Mouse (Mus musculus): Measurements from ENCODE around the gene Ankrd13d. TPM values are rescaled to one million over a fixed set of nuclear protein-coding genes. Genes with fewer than 3 reads are reported as not detected.
"Not testable (repeated sequence)": the region's sequence is repeated elsewhere in the genome, so short reads cannot be mapped to it uniquely, and the experiment has no call there.

Gene Ankrd13d
- total and polyA plus RNA-seq, 3 experiments = 3.8 to 55.1 (median 13.2) TPM

DNA sequence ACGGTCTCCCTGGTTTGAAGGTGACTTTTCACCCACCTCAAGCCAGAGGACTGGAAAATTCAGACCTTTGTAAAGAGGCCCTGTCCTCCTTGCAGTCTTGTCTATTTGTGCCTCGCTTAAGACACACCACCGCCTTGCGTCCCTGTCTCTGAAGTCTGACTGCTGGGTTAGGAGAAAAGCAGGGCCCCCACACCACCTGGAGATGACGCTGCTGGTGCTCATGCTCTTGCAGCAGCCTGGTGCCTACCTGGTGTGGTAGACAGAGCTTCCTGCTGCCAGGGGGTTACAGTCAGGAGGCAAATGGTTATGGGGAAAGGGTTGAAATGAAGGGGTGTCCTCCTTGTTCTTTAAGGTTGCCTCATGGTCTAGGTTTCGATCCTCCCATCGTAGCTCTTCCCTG, 28.7 kb downstream of the Ankrd13d start:
- Histone ChIP-seq H3K27me3 (replicated peaks) (peaks cover 2% of the 10 kb centered on the region), H3K4me3 (replicated peaks in 1 of 3; ENCODE audit: low read depth in 2 of 3, low read length in 2 of 3, poor library complexity in 1 of 3) (no peak overlapping the region), H3K9me3 (replicated peaks; ENCODE audit: low read length) (peaks cover 2% of the 10 kb centered on the region), H3K27ac (ENCODE audit: insufficient read depth, low read depth) (no peak overlapping the region), H3K4me2 (ENCODE audit: insufficient read depth, low read depth, poor library complexity, severe bottlenecking) (no peak overlapping the region), H3K79me2 (replicated peaks; ENCODE audit: control insufficient read depth, extremely low read depth, insufficient read depth, poor library complexity, severe bottlenecking) (no peaks in the 10 kb centered on the region), H3K4me1 (ENCODE audit: control insufficient read depth in 1 of 2, insufficient read depth in 2 of 2) (peaks cover 0 to 8% of the 10 kb centered on the region in 2 experiments; a peak in 3 of 4 replicates), H3K36me3 (replicated peaks in 1 of 2; ENCODE audit: control insufficient read depth in 1 of 2, insufficient read depth in 1 of 2, low read length in 1 of 2) (no peaks in the 10 kb centered on the region), H3K9ac (ENCODE audit: insufficient read depth, low read depth) (no peak overlapping the region)
- in situ Hi-C loops (cut with MboI; ENCODE audit: low pct_ligation_motif_present, low pct_unique_long_range_greater_than_20kb, low sequenced_read_pairs) (loop anchor here (10.0 kb wide), 1 partner anchor 171 kb away; no protein-coding TSS in a partner anchor), dilution Hi-C loops (cut with MboI; ENCODE audit: extremely low pct_ligation_motif_present, extremely low pct_unique_long_range_greater_than_20kb, low sequenced_read_pairs) (no loop called here)
- TF ChIP-seq E2F4 (IDR thresholded peaks at IDR 0.05; ENCODE audit: insufficient replicate concordance, low read depth, low read length) = no peak
- no peak for TF ChIP-seq PAX5 (IDR thresholded peaks at IDR 0.05; ENCODE audit: low read length)
- TF ChIP-seq ZNF384 (IDR thresholded peaks at IDR 0.05; ENCODE audit: low read depth, low read length) = no peak
- TF ChIP-seq TCF12 (IDR thresholded peaks at IDR 0.05; ENCODE audit: low read depth, low read length) = no peak
- TF ChIP-seq CHD2 (IDR thresholded peaks at IDR 0.05; ENCODE audit: low read length) = no peak
- TF ChIP-seq NELFE (IDR thresholded peaks at IDR 0.05; ENCODE audit: low read depth, low read length) = no peak
- TF ChIP-seq MXI1 (IDR thresholded peaks at IDR 0.05; ENCODE audit: low read depth, low read length) = no peak
- no peak for DNase-seq (ENCODE audit: extremely low read depth)

- dilution Hi-C loops (cut with MboI; ENCODE audit: extremely low pct_ligation_motif_present, extremely low pct_unique_long_range_greater_than_20kb, low sequenced_read_pairs) = not testable (repeated sequence)
These were observed 34.3 kb downstream of the Ankrd13d start for GRCm38 (mm10) chr19:4248683-4249082.

DNA sequence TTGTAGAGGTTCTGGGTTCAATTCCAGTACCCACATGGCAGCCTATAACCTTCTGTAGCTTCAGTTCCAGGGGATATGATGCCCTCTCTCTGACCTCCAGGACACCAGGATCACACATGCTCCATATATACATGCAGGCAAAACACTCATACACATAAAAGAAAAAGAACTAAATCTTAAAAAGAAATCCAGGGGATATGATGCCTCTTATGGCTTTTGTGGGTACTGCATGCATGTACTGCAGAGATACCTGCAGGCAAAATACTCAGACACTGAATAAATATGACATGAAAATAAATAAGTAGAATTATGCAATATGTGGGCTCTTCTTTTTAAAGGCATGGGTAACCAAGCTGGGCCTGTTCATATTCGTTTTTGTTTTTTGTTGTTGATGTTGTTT, 35.9 kb downstream of the Ankrd13d start:
- H3K4me2 ChIP-seq (ENCODE audit: insufficient read depth, low read depth, poor library complexity, severe bottlenecking) = no peak overlapping the region
- DNase-seq (ENCODE audit: extremely low read depth) = no peak
- H3K9ac ChIP-seq (ENCODE audit: insufficient read depth, low read depth) = no peak overlapping the region
- TF ChIP-seq CTCF (conservative IDR thresholded peaks at IDR 0.05 in 1 of 2, IDR thresholded peaks at IDR 0.05 in 1 of 2; ENCODE audit: low read depth in 2 of 2, low read length in 2 of 2) (peak in 1 of 2 experiments; percentile 51; a peak in 2 of 4 replicates), RAD21 (IDR thresholded peaks at IDR 0.05; ENCODE audit: low read depth, low read length) (peak; percentile 30), NELFE (IDR thresholded peaks at IDR 0.05; ENCODE audit: low read depth, low read length) (no peak), SMC3 (IDR thresholded peaks at IDR 0.05; ENCODE audit: low read depth, low read length) (0 out of 2 replicates have a peak, but pooled peaks have one; percentile 24)
- in situ Hi-C loops (cut with MboI; ENCODE audit: low pct_ligation_motif_present, low pct_unique_long_range_greater_than_20kb, low sequenced_read_pairs) (no loop called here), dilution Hi-C loops (cut with MboI; ENCODE audit: extremely low pct_ligation_motif_present, extremely low pct_unique_long_range_greater_than_20kb, low sequenced_read_pairs) (no loop called here)
- no peaks in the 10 kb centered on the region for H3K27me3 ChIP-seq (replicated peaks)
- H3K36me3 ChIP-seq (replicated peaks in 1 of 2; ENCODE audit: control insufficient read depth in 1 of 2, insufficient read depth in 1 of 2, low read length in 1 of 2) = no peaks in the 10 kb centered on the region
- H3K4me1 ChIP-seq (ENCODE audit: control insufficient read depth in 1 of 2, insufficient read depth in 2 of 2) = peaks cover 0 to 5% of the 10 kb centered on the region in 2 experiments; a peak in 2 of 4 replicates
- no peak overlapping the region for H3K4me3 ChIP-seq (replicated peaks in 1 of 3; ENCODE audit: low read depth in 2 of 3, low read length in 2 of 3, poor library complexity in 1 of 3)
- H3K9me3 ChIP-seq (replicated peaks; ENCODE audit: low read length) = no peaks in the 10 kb centered on the region
- H3K79me2 ChIP-seq (replicated peaks; ENCODE audit: control insufficient read depth, extremely low read depth, insufficient read depth, poor library complexity, severe bottlenecking) = no peaks in the 10 kb centered on the region
- no peak overlapping the region for H3K27ac ChIP-seq (ENCODE audit: insufficient read depth, low read depth)

More at GRCm38 (mm10) chr19:4248683-4249082, 34.3 kb downstream of the Ankrd13d start:
- H3K36me3 ChIP-seq (replicated peaks in 1 of 2; ENCODE audit: control insufficient read depth in 1 of 2, insufficient read depth in 1 of 2, low read length in 1 of 2); DNase-seq (ENCODE audit: extremely low read depth); H3K9me3 ChIP-seq (replicated peaks; ENCODE audit: low read length); H3K4me2 ChIP-seq (ENCODE audit: insufficient read depth, low read depth, poor library complexity, severe bottlenecking); H3K9ac ChIP-seq (ENCODE audit: insufficient read depth, low read depth); H3K27ac ChIP-seq (ENCODE audit: insufficient read depth, low read depth); in situ Hi-C loops (cut with MboI; ENCODE audit: low pct_ligation_motif_present, low pct_unique_long_range_greater_than_20kb, low sequenced_read_pairs); H3K4me1 ChIP-seq (ENCODE audit: control insufficient read depth in 1 of 2, insufficient read depth in 2 of 2); H3K79me2 ChIP-seq (replicated peaks; ENCODE audit: control insufficient read depth, extremely low read depth, insufficient read depth, poor library complexity, severe bottlenecking); H3K27me3 ChIP-seq (replicated peaks); H3K4me3 ChIP-seq (replicated peaks in 1 of 3; ENCODE audit: low read depth in 2 of 3, low read length in 2 of 3, poor library complexity in 1 of 3): not testable (repeated sequence)
- peak in 1 of 2 experiments; percentile 37; a peak in 2 of 4 replicates for TF ChIP-seq CTCF (conservative IDR thresholded peaks at IDR 0.05 in 1 of 2, IDR thresholded peaks at IDR 0.05 in 1 of 2; ENCODE audit: low read depth in 2 of 2, low read length in 2 of 2)
